Mouse (Mus musculus) adrenal gland, postnatal 14 days (tissue): ENCODE measurements around the gene Evpl. TPM values are rescaled to one million over a fixed set of nuclear protein-coding genes. Genes with fewer than 3 reads are reported as not detected.

ENCODE experiments used
- total RNA-seq: library from RNA; stranded (reverse); gene quantifications from 2 replicates; pipeline ENCODE4 v1.2.3, GENCODE M21; 2021

The Evpl gene
- total RNA-seq, 1 experiment from 2014 or later = 1.7 TPM

Other genes starting within 250 kb of the Evpl start
- gene Galk1, start 225.4 kb downstream of the Evpl start, total RNA-seq = 41.5 and 51.9 TPM in 2 replicates
- 340 and 347 TPM in 2 replicates for gene H3f3b, start 210.1 kb downstream of the Evpl start, total RNA-seq
- gene Unk, start 207.8 kb downstream of the Evpl start, total RNA-seq = 20.6 and 24.4 TPM in 2 replicates
- 0.74 and 4.0 TPM in 2 replicates for gene Unc13d, start 160.1 kb downstream of the Evpl start, total RNA-seq
- gene Wbp2, start 151.1 kb downstream of the Evpl start, total RNA-seq = 121 and 127 TPM in 2 replicates
- gene Trim47, start 110.9 kb downstream of the Evpl start, total RNA-seq = 19.9 and 23.6 TPM in 2 replicates
- gene Trim65, start 106.9 kb downstream of the Evpl start, total RNA-seq = 8.6 and 10.2 TPM in 2 replicates
- gene Mrpl38, start 99.2 kb downstream of the Evpl start, total RNA-seq = 90.7 and 95.0 TPM in 2 replicates
- 28.1 and 31.0 TPM in 2 replicates for gene Fbf1, start 69.9 kb downstream of the Evpl start, total RNA-seq
- gene Ten1, start 39.2 kb downstream of the Evpl start, total RNA-seq = 16.7 and 20.0 TPM in 2 replicates
- 150 and 199 TPM in 2 replicates for gene Acox1, start 39.0 kb downstream of the Evpl start, total RNA-seq
- 63.1 and 70.4 TPM in 2 replicates for gene Srp68, start 36.1 kb upstream of the Evpl start, total RNA-seq
- not detected in 2 replicates for gene Galr2, start 42.9 kb upstream of the Evpl start, total RNA-seq
- gene Exoc7, start 69.2 kb upstream of the Evpl start, total RNA-seq = 50.5 and 62.8 TPM in 2 replicates
- gene Foxj1, start 97.3 kb upstream of the Evpl start, total RNA-seq = 0.23 and 0.30 TPM in 2 replicates
- gene Rnf157, start 175.0 kb upstream of the Evpl start, total RNA-seq = 8.6 and 10.1 TPM in 2 replicates
- 36.4 and 38.8 TPM in 2 replicates for gene Ubald2, start 196.0 kb upstream of the Evpl start, total RNA-seq
- gene Qrich2, start 228.2 kb upstream of the Evpl start, total RNA-seq = not detected in 2 replicates